Mouse (Mus musculus): ENCODE measurements around the gene Tomm40.

Tomm40 gene

DNA sequence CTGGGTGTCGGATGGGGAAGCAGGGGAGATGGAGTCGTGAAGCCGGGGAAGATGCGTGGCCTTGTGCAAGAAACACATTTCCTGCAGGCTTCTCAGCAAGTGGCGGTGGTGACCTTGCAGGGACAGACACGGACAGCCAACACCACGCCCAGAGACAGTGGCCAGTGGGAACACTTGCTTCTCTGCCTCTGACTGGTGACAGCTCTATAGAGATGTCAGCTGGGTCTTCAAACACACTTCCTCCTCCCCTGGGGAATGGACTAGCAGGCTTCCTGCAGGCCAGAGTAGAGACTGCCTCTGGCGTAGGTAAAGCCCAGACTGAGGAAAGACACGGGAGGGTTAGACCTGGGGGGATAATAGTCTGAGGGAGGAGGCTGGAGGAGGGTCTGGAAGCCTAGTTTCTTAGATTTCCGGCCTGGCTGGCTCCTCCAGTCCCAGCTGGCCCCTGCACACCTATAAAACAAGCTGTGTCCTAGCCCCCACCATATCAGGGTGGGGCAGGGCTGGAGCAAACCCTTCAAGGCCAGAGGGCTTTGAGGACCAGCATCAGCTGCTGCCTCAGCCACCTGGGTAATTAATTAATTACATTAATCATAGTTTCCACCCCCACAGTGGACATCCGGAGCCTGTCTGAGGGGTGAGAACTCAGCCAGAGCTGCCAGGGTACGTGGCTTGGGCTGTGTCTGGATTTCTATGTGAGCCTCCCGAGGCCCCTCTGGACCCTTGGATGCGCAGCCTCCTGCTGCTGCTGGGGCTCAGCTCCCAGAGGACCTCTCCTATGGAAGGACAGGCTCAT is 29.6 kb upstream of the Tomm40 start:
- DNase-seq = peak; percentile 58

DNA sequence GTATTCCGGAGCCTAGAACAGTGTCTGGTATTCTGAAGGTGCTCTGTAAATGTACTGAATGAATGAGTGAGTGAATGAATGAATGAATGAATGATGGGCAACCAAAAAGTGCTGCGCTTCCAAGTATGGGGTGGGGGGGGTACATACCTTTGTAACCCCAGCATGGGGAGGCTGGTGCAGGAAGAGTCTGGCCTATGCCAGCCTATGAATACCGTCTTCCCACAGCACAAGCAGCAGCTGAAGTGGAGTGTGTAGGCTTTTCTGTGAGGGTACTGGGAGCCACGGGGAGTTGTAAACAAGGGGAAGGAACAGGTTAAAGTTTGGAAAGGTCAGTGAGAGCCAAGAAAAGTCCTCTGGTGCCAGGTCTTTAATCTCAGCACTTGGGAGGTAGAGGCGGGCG is 28.6 kb upstream of the Tomm40 start:
- no peak for DNase-seq

- no peak for DNase-seq
Measured at GRCm38 (mm10) chr7:19742468-19742867, 27.2 kb upstream of the Tomm40 start.

DNA sequence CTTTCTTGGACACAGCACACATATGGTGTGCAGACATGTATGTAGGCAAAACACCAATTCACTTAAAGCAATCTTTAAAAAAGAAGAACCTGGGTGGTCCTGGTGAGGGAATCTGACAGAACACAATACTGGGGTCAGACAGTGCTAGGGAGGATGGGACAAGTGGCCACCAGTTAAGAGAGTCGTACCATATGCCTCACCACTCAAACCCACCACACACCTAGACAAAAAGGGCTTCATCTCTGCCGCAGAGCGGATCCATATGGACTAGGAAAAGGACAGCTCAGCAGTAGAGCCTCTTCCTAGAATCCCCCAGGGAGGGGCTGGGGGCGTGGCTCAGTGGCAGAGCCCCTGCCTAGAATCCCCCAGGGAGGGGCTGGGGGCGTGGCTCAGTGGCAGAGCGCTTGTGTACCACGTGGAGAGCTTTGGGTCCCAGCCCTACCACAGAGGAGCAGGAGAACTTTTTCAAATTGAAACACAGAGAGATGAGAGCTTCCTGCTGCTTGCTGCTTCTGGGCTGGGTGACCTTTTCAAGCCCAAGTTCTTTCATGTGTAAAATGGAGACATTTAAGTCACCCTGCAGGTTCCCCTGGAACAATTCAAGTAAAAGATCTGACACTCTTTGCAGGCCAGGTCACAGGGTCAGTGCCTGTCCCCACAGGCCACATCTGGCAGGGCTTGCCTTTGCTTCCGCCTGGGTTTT is 26.2 kb upstream of the Tomm40 start:
- DNase-seq = no peak

- DNase-seq = no peak
Measured at GRCm38 (mm10) chr7:19740269-19740668, 25.0 kb upstream of the Tomm40 start.

GRCm38 (mm10) chr7:19738771-19739170 is 23.5 kb upstream of the Tomm40 start:
- no peak for DNase-seq

GRCm38 (mm10) chr7:19736389-19737057 is 21.3 kb upstream of the Tomm40 start:
- no peak for DNase-seq

DNA sequence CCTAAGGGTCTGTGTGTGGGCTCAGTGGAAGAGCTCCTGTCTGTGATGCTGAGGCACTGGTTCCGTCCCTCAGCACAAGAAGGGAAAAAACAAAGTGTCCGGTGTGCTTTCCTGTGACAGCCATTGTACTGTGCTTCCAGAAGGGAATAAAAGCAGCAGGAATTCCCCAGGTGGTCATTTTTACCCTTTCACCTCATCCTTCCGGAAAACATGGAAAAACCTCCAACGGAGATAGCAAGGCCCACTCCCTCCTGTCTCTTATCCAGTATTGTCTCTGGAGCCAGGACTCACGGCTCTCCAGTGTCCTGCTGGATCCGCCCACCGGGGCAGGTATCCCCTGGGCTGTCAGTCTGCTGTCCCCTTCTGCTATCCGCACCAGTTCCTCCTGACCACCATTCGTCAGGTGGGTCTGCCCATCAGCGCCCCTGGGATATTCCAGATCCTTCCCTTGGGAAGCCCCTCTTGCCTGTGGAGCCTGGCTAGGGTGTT is 19.0 kb upstream of the Tomm40 start:
- no peak for DNase-seq

GRCm38 (mm10) chr7:19726541-19726940 is 11.3 kb upstream of the Tomm40 start:
- DNase-seq = no peak

GRCm38 (mm10) chr7:19724167-19724566 is 8.9 kb upstream of the Tomm40 start:
- DNase-seq = peak; percentile 38

DNA sequence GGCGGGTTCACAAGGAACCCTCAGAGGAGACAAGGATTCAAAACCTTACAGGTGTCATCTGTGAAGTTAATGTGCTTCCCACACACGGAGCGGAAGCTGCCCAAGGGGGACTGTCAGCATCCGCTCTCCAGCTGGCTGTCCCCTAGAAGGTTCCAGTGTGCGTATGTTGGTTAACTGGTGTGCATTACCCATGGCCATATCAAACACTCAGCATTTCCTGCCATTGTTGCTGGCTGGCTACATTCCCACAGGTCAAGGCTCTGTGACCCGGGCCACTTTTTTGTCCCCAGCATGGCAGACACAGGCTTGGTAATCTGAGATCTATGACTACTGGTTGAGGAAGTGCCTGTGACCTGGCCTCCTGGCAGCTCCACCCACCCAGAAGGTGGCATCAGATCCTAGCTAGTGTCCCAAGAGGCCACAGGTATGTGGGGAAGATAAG is 7.5 kb upstream of the Tomm40 start:
- DNase-seq = peak; percentile 65

DNA sequence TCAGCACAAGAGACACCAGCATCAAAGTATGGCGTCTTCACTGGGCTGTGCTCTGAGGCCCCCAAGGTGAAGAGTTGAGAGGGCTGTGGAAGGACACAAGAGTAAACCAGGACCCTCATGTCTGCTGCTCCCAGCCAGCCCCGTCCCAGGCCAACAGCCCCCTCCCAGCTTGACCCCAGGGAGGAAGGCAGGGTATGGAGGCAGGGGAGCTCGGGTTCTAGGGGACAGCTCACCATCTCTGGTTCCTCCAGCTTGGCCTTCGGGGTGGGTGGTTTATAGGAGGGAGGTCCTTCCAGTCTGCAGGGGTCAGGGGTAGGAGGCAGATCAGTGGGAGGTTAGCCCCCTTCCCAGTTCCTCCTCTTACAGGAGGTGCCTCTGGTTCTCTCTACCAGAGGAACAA is 4.0 kb upstream of the Tomm40 start:
- DNase-seq = no peak

DNA sequence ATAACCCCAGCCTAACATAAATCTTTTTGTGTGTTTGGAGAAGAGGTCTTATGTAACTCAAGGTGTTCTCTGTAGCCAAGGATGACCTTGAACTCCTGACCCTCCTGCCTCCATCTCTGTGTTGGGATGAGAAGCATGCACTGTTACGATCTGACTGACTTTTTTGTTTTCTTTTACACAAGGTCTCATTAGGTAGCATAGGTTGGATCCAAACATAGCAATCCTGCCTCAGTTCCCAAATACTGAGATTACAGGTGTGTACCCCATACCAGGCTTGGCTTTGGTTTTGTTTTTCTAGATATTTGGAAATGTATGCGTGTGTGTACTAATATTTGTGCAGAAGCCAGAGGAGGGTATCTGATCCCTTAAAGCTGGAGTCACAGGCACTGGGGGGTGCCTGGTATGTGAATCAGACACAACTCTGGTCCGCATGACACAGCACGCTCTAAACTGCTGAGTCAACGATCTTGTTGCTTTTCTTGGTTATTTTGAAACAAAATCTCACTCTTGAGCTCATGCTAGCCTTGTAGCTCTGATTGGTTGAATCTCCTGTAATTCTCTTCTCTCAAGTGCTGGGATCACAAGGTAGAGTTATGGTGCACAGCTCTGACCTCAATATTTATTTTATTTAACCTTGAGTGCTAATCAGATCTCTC is 3.2 kb upstream of the Tomm40 start:
- DNase-seq = no peak

DNA sequence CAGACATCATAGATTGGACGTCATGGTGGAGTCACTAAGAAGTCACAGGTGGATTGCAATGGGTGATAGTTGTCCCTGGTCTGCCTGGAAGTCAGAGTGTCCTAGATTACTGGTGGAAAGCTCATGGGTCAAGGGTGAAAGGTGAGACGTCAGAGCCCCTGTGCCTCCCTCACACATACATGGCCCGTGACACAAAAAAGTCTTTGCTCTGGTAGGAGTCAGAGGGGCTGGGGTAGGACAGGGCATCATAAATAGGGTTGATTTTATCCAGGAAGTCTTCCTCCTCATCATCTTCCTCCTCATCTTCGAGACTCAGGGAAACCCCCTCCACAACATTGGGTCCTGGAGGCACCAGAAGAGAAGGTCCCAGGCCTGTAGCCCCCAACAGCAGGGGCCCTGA is 2.1 kb upstream of the Tomm40 start:
- DNase-seq = no peak

DNA sequence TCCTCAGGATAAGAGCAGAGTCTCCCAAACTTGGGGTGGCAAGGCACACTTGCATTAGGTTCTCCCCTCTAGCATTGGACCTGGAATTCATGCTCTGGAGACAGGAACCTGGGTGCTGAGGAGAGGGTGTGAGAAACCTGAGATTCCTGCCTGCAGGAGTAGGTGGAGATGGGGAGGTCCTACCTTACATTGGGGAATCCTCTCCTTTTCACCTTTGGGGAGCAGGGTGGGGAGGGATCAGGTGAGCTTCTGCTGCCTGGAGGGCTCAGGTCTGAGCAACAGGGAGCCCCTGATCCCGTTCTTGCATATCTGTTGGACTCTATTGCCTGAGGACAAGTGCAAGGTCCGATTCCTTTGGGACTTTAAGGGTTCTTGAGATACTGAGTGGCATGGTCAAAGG is 1.6 kb upstream of the Tomm40 start:
- no peak for DNase-seq

DNA sequence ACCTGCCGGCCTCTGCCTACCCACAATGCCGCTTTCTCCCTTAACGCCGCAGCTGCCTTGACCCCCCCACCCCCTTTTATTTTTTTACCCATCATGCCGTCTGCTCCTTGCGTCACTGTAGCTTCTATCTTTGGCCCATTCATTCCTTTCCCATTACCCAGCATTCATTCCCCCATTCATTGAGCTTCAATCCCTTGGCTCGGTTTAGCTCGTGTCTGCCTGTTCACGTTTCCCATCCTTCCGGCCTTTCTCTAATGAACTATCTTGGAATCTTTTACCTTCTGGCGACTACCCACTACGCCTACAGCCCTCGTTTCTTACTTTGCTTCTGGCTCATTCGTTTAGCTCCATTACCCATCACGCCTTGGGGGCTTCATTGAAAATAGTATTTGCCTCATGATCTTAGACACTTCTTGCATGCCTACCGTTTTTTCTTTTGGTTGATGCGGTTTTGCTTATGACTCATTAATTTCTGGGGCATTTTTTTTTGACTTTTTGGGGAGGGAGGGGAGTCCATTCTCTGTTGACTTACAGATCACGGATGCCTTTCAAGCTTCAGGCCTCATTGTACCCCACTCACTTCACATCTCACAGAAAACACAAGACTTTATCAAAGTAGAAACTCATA is 931 bp upstream of the Tomm40 start:
- DNase-seq = no peak

DNA sequence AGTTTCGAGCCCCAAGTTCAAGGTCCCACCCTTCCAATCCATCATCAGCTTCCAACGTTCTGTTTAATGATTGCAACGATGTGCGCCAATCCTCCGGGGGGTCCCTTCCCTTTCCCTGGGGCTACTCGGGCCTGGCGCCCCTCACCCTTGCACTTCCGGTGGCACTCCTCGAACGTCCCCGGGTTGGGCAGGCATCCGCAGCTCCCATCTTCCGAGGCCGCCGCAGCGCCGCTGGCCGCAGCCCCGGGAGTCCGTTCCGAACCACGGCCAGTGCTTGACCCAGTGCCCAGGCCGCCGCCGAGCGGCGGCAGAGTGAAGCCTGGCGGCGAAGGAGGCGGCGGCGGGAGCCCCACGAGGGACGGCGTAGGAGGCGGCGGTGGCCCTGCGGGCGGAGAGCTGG is 402 bp downstream of the Tomm40 start:
- DNase-seq = no peak

DNA sequence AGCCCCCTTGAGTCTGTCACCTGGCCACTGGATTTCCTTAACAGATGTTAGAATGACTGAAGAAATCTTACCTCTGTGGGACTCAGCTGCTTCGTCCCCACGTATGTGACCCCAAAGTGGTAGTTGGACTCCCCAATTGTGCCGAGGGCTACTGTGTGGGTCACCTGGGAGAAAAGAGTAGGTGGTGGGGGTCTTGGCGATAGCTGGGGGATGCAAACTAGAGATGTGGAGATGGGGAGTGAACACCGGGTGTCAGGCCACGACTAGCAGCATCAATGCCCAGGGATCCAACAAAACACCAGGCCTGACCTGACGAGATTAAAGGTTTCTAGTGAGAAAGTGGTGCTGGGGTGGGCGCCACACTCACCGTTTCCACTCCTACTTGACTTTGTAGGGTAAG is 1.6 kb downstream of the Tomm40 start:
- DNase-seq = no peak

DNA sequence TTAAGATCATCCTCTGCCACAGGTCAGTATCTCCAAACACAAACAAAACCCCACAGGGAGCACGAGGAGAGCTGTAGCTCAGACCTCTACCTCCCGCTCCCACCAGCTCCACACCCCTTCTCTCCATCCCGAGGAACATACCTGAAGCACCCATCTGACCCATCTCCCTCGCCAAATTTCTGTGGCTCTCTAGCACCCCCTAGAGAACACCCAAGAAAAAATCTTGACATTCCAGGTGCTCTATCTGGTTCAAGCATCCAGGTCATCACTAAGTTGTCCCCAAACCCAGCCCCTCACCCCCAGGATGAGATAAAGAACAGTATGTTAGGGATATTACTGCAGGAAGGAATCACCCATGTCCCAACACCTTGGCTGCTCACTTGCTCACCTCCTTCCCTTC is 2.0 kb downstream of the Tomm40 start:
- peak; percentile 27 for DNase-seq

DNA sequence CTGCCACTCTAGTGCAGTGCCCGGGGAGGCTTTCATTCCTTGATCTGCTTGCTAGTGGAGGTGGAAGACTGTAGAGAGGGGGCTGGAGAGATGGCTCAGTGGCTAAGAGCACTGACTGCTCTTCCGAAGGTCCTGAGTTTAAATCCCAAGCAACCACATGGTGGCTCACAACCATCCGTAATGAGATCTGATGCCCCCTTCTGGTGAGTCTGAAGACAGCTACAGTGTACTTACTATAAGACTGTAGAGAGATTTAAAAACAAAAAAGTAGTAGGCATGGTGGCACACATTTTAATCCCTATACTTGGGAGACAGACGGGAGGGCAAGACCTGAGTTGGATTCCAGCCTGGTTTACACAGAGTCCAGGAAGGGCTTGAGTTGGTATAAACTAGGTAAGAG is 2.8 kb downstream of the Tomm40 start:
- no peak for DNase-seq

GRCm38 (mm10) chr7:19710650-19711049 is 4.6 kb downstream of the Tomm40 start:
- DNase-seq = no peak

GRCm38 (mm10) chr7:19705271-19705670 is 10.0 kb downstream of the Tomm40 start:
- no peak for DNase-seq

GRCm38 (mm10) chr7:19704475-19704874 is 10.8 kb downstream of the Tomm40 start:
- DNase-seq = no peak

Measured in kidney, adult 18-20 months (tissue).